In the genomic region with DNA sequence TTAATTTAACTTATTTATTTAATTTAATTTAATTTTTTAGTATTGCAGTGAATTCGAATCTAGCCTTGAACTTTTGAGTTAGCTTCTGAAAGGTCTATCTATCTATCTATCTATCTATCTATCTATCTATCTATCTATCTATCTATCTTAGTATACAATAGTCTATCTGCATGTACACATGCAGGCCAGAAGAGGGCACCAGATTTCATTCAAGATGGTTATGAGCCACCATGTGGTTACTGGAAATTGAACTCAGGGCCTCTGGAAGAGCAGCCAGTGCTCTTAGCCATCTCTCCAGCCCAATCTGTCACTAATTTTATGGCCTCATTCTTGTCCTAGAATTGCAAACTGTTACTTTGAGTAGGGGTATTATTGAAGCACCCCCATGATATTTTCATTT, we compare ENCODE assay signal across 20 mouse cellular contexts.
A peak's percentile ranks its signal among the peaks of the same experiment; 100 is the strongest.
DNase-seq lines count a peak whose midpoint lies in the region; ATAC-seq and TF ChIP-seq lines count a peak whose summit lies in the region.
"Had no signal": no experiment of that assay in that cellular context is flagged by ENCODE, and none has a peak within 500 bp of the region (broad histone marks: within the 10 kb centered on the region; RNA-seq: fewer than 3 reads in every experiment).

No protein-coding gene starts in this region.

- peak; percentile 57 for TF ChIP-seq RAD21 in MEL (IDR thresholded peaks at IDR 0.05; ENCODE audit: low read depth, low read length)

- WGBS in kidney, adult 2 months = 90% methylated on average over 1 of the region's 1 CpGs
- 86% methylated on average over 1 of the region's 1 CpGs for WGBS in midbrain, postnatal 0 days
- WGBS in midbrain, embryonic 13.5 days = 85% methylated on average over 1 of the region's 1 CpGs

- H3K27ac ChIP-seq in kidney, adult 2 months (ENCODE audit: insufficient read depth, low read depth, low read length) = no peak overlapping the region
- no peak overlapping the region for H3K27ac ChIP-seq in midbrain, postnatal 0 days (ENCODE audit: low read depth, low read length)
- no peak overlapping the region for H3K27ac ChIP-seq in midbrain, embryonic 13.5 days
- no peak overlapping the region for H3K27ac ChIP-seq in MEL (ENCODE audit: control insufficient read depth, low read depth, low read length)
- H3K27ac ChIP-seq: embryonic facial prominence, embryonic 15.5 days; hindbrain, embryonic 15.5 days; kidney, embryonic 15.5 days; midbrain, embryonic 10.5 days had no signal

- no peaks in the 10 kb centered on the region for H3K9me3 ChIP-seq in midbrain, postnatal 0 days (ENCODE audit: low read length)
- H3K9me3 ChIP-seq in midbrain, embryonic 13.5 days = no peaks in the 10 kb centered on the region
- H3K9me3 ChIP-seq in MEL (replicated peaks; ENCODE audit: insufficient read depth, low read length) = no peaks in the 10 kb centered on the region
- H3K9me3 ChIP-seq: embryonic facial prominence, embryonic 15.5 days; G1E; hindbrain, embryonic 15.5 days; kidney, embryonic 15.5 days; midbrain, embryonic 10.5 days had no signal

- no peaks in the 10 kb centered on the region for H3K36me3 ChIP-seq in kidney, adult 2 months (ENCODE audit: control insufficient read depth, insufficient read depth, low read length)
- no peaks in the 10 kb centered on the region for H3K36me3 ChIP-seq in midbrain, postnatal 0 days (ENCODE audit: insufficient read depth, low read length)
- no peaks in the 10 kb centered on the region for H3K36me3 ChIP-seq in midbrain, embryonic 13.5 days
- H3K36me3 ChIP-seq in MEL (ENCODE audit: control insufficient read depth in 1 of 2, insufficient read depth in 2 of 2, low read length in 2 of 2) = no peaks in the 10 kb centered on the region
- H3K36me3 ChIP-seq: embryonic facial prominence, embryonic 15.5 days; G1E; hindbrain, embryonic 15.5 days; kidney, embryonic 15.5 days; midbrain, embryonic 10.5 days had no signal

- no peak overlapping the region for H3K4me2 ChIP-seq in midbrain, postnatal 0 days (ENCODE audit: low read depth, low read length, poor library complexity, severe bottlenecking)
- no peak overlapping the region for H3K4me2 ChIP-seq in midbrain, embryonic 13.5 days (replicated peaks)
- H3K4me2 ChIP-seq: embryonic facial prominence, embryonic 15.5 days; heart, embryonic 11.5 days; hindbrain, embryonic 15.5 days; kidney, embryonic 15.5 days had no signal

- no peak for DNase-seq in kidney, adult 2 months
- no peak for DNase-seq in kidney, adult 18-20 months
- no peak for DNase-seq in midbrain, postnatal 0 days (ENCODE audit: low spot score)
- peak; percentile 50 for DNase-seq in MEL (ENCODE audit: low read depth, low spot score)
- DNase-seq in urinary bladder, postnatal 10 days (ENCODE audit: low spot score) = no peak
- DNase-seq in embryo, embryonic 11 days = no peak
- DNase-seq: cerebellum, adult 9-10 months; gastrocnemius, postnatal 36 days; heart, postnatal 36 days; lung, adult 18-20 months; lung, postnatal 4 days; right cerebral cortex, postnatal 25 days; thymus, postnatal 25 days had no signal

- TF ChIP-seq POLR2A in kidney, adult 2 months (IDR thresholded peaks at IDR 0.05; ENCODE audit: low read depth, low read length) = no peak
- TF ChIP-seq POLR2A in MEL (IDR thresholded peaks at IDR 0.05; ENCODE audit: control insufficient read depth in 1 of 2, insufficient read depth in 1 of 2, low read depth in 1 of 2, low read length in 2 of 2, poor library complexity in 1 of 2) = no peak

- 0 out of 2 replicates have a peak, but pooled peaks have one; percentile 4 for TF ChIP-seq CTCF in kidney, adult 2 months (conservative IDR thresholded peaks at IDR 0.05; ENCODE audit: insufficient read depth, insufficient read length, low read depth, low read length)
- TF ChIP-seq CTCF in midbrain, postnatal 0 days (IDR thresholded peaks at IDR 0.05) = peak; percentile 20; the same call in 1 of the 2 replicates
- peak; percentile 24 to 58 (median 39); a peak in 4 of 6 replicates for TF ChIP-seq CTCF in MEL (IDR thresholded peaks at IDR 0.05 in 2 of 3, conservative IDR thresholded peaks at IDR 0.05 in 1 of 3; ENCODE audit: control insufficient read depth in 1 of 3, insufficient read depth in 1 of 3, low read depth in 2 of 3, low read length in 3 of 3, poor library complexity in 1 of 3, severe bottlenecking in 1 of 3)

- H3K4me1 ChIP-seq in kidney, adult 2 months (ENCODE audit: control insufficient read depth, insufficient read depth, low read length) = no peaks in the 10 kb centered on the region
- no peaks in the 10 kb centered on the region for H3K4me1 ChIP-seq in midbrain, postnatal 0 days (ENCODE audit: insufficient read depth, low read length)
- H3K4me1 ChIP-seq in midbrain, embryonic 13.5 days (replicated peaks) = no peaks in the 10 kb centered on the region
- H3K4me1 ChIP-seq in MEL (ENCODE audit: control insufficient read depth in 1 of 2, insufficient read depth in 2 of 2, low read length in 2 of 2) = no peaks in the 10 kb centered on the region
- H3K4me1 ChIP-seq: embryonic facial prominence, embryonic 15.5 days; hindbrain, embryonic 15.5 days; kidney, embryonic 15.5 days; midbrain, embryonic 10.5 days had no signal

- H3K4me3 ChIP-seq in kidney, adult 2 months (ENCODE audit: insufficient read depth, low read depth, low read length) = no peak overlapping the region
- no peak overlapping the region for H3K4me3 ChIP-seq in midbrain, postnatal 0 days (ENCODE audit: low read depth, low read length)
- H3K4me3 ChIP-seq in midbrain, embryonic 13.5 days (replicated peaks) = no peak overlapping the region
- no peak overlapping the region for H3K4me3 ChIP-seq in MEL (ENCODE audit: control insufficient read depth in 1 of 2, insufficient read depth in 1 of 2, low read depth in 2 of 2, low read length in 2 of 2)
- H3K4me3 ChIP-seq: embryonic facial prominence, embryonic 15.5 days; hindbrain, embryonic 15.5 days; kidney, embryonic 15.5 days; midbrain, embryonic 10.5 days had no signal

- no peaks in the 10 kb centered on the region for H3K79me2 ChIP-seq in MEL (ENCODE audit: control insufficient read depth, insufficient read depth, low read length, poor library complexity)

- H3K27me3 ChIP-seq in kidney, adult 2 months (replicated peaks; ENCODE audit: control insufficient read depth, insufficient read depth, low read length) = no peaks in the 10 kb centered on the region
- H3K27me3 ChIP-seq in midbrain, postnatal 0 days (ENCODE audit: insufficient read depth, low read length) = no peaks in the 10 kb centered on the region
- H3K27me3 ChIP-seq in midbrain, embryonic 13.5 days = no peaks in the 10 kb centered on the region
- peaks cover 0 to 3% of the 10 kb centered on the region in 2 experiments; a peak in 2 of 4 replicates for H3K27me3 ChIP-seq in MEL (ENCODE audit: control insufficient read depth in 1 of 2, insufficient read depth in 2 of 2, low read length in 2 of 2)
- H3K27me3 ChIP-seq: embryonic facial prominence, embryonic 15.5 days; hindbrain, embryonic 15.5 days; kidney, embryonic 15.5 days had no signal

- no peak for ATAC-seq in midbrain, postnatal 0 days (ENCODE audit: low FRiP score)
- no peak for ATAC-seq in midbrain, embryonic 13.5 days

- no peak for TF ChIP-seq EP300 in MEL (IDR thresholded peaks at IDR 0.05; ENCODE audit: low read depth in 1 of 2, low read length in 2 of 2)

- no peak overlapping the region for H3K9ac ChIP-seq in midbrain, postnatal 0 days (replicated peaks; ENCODE audit: low read length, poor library complexity, severe bottlenecking)
- H3K9ac ChIP-seq in midbrain, embryonic 13.5 days (replicated peaks) = no peak overlapping the region
- H3K9ac ChIP-seq in MEL (ENCODE audit: control insufficient read depth, low read depth, low read length, poor library complexity, severe bottlenecking) = no peak overlapping the region
- H3K9ac ChIP-seq: embryonic facial prominence, embryonic 15.5 days; hindbrain, embryonic 15.5 days; kidney, embryonic 15.5 days had no signal

TF ChIP-seq in MEL, 35 proteins besides CTCF, POLR2A, EP300 and RAD21:
- TF ChIP-seq MAX (IDR thresholded peaks at IDR 0.05; ENCODE audit: low read length) = no peak
- no peak for TF ChIP-seq SIN3A (IDR thresholded peaks at IDR 0.05; ENCODE audit: low read length)
- peak; percentile 60 for TF ChIP-seq SMC3 (IDR thresholded peaks at IDR 0.05; ENCODE audit: low read depth, low read length)
- peak; percentile 51; the same call in 1 of the 2 replicates for TF ChIP-seq ZC3H11A (IDR thresholded peaks at IDR 0.05; ENCODE audit: low read depth, low read length)
- peak; percentile 61; the same call in 1 of the 2 replicates for TF ChIP-seq MYC (IDR thresholded peaks at IDR 0.05; ENCODE audit: low read depth, low read length)
- no peak for TF ChIP-seq KAT2A (conservative IDR thresholded peaks at IDR 0.05; ENCODE audit: low read depth, low read length)
- no peak for TF ChIP-seq JUND (IDR thresholded peaks at IDR 0.05; ENCODE audit: low read depth, low read length)
- no peak for TF ChIP-seq BHLHE40 (IDR thresholded peaks at IDR 0.05; ENCODE audit: borderline replicate concordance, low read depth, low read length)
- peak; percentile 51; the same call in 1 of the 2 replicates for TF ChIP-seq GATA1 (IDR thresholded peaks at IDR 0.05; ENCODE audit: low read depth, low read length)
TF ChIP-seq in MEL: peak in this region for 4.
